Mouse (Mus musculus): ENCODE results near the gene Snca. TPM values are rescaled to one million over a fixed set of nuclear protein-coding genes. Genes with fewer than 3 reads are reported as not detected.

The Snca gene
- total and polyA plus RNA-seq, 3 experiments = not detected

GRCm38 (mm10) chr6:60765696-60766095, 64.0 kb downstream of the Snca start:
- H3K27me3 ChIP-seq (replicated peaks) = no peaks in the 10 kb centered on the region
- H3K27ac ChIP-seq (ENCODE audit: insufficient read depth, low read depth) = no peak overlapping the region
- in situ Hi-C loops (cut with MboI; ENCODE audit: low pct_ligation_motif_present, low pct_unique_long_range_greater_than_20kb, low sequenced_read_pairs) = no loop called here
- no peak overlapping the region for H3K4me2 ChIP-seq (ENCODE audit: insufficient read depth, low read depth, poor library complexity, severe bottlenecking)
- no peaks in the 10 kb centered on the region for H3K36me3 ChIP-seq (replicated peaks in 1 of 2; ENCODE audit: control insufficient read depth in 1 of 2, insufficient read depth in 1 of 2, low read length in 1 of 2)
- H3K9ac ChIP-seq (ENCODE audit: insufficient read depth, low read depth) = no peak overlapping the region
- TF ChIP-seq ETS1 (conservative IDR thresholded peaks at IDR 0.05; ENCODE audit: low read depth, low read length) (no peak), KAT2A (IDR thresholded peaks at IDR 0.05; ENCODE audit: insufficient replicate concordance, low read length) (no peak), E2F4 (IDR thresholded peaks at IDR 0.05; ENCODE audit: insufficient replicate concordance, low read depth, low read length) (no peak), BHLHE40 (IDR thresholded peaks at IDR 0.05; ENCODE audit: low read depth, low read length) (no peak), RAD21 (IDR thresholded peaks at IDR 0.05; ENCODE audit: low read depth, low read length) (no peak), JUN (IDR thresholded peaks at IDR 0.05; ENCODE audit: insufficient read depth, low read depth, low read length) (no peak), MAX (IDR thresholded peaks at IDR 0.05; ENCODE audit: low read length) (no peak), CTCF (conservative IDR thresholded peaks at IDR 0.05 in 1 of 2, IDR thresholded peaks at IDR 0.05 in 1 of 2; ENCODE audit: low read depth in 2 of 2, low read length in 2 of 2) (no peak)
- H3K4me3 ChIP-seq (replicated peaks in 1 of 3; ENCODE audit: low read depth in 2 of 3, low read length in 2 of 3, poor library complexity in 1 of 3) = no peak overlapping the region
- peaks cover 26% of the 10 kb centered on the region for H3K9me3 ChIP-seq (replicated peaks; ENCODE audit: low read length)
- H3K79me2 ChIP-seq (replicated peaks; ENCODE audit: control insufficient read depth, extremely low read depth, insufficient read depth, poor library complexity, severe bottlenecking) = no peaks in the 10 kb centered on the region
- dilution Hi-C loops (cut with MboI; ENCODE audit: extremely low pct_ligation_motif_present, extremely low pct_unique_long_range_greater_than_20kb, low sequenced_read_pairs) = no loop called here
- no peaks in the 10 kb centered on the region for H3K4me1 ChIP-seq (ENCODE audit: control insufficient read depth in 1 of 2, insufficient read depth in 2 of 2)
- no peak for DNase-seq (ENCODE audit: extremely low read depth)

- Histone ChIP-seq H3K4me1 (ENCODE audit: control insufficient read depth in 1 of 2, insufficient read depth in 2 of 2) (no peaks in the 10 kb centered on the region), H3K9ac (ENCODE audit: insufficient read depth, low read depth) (no peak overlapping the region), H3K9me3 (replicated peaks; ENCODE audit: low read length) (peaks cover 28% of the 10 kb centered on the region), H3K4me2 (ENCODE audit: insufficient read depth, low read depth, poor library complexity, severe bottlenecking) (no peak overlapping the region), H3K27ac (ENCODE audit: insufficient read depth, low read depth) (no peak overlapping the region), H3K27me3 (replicated peaks) (no peaks in the 10 kb centered on the region), H3K4me3 (replicated peaks in 1 of 3; ENCODE audit: low read depth in 2 of 3, low read length in 2 of 3, poor library complexity in 1 of 3) (no peak overlapping the region), H3K79me2 (replicated peaks; ENCODE audit: control insufficient read depth, extremely low read depth, insufficient read depth, poor library complexity, severe bottlenecking) (no peaks in the 10 kb centered on the region), H3K36me3 (replicated peaks in 1 of 2; ENCODE audit: control insufficient read depth in 1 of 2, insufficient read depth in 1 of 2, low read length in 1 of 2) (no peaks in the 10 kb centered on the region)
- no peak for TF ChIP-seq USF2 (conservative IDR thresholded peaks at IDR 0.05; ENCODE audit: low read depth, low read length)
- TF ChIP-seq MAX (IDR thresholded peaks at IDR 0.05; ENCODE audit: low read length) = no peak
- TF ChIP-seq ETS1 (conservative IDR thresholded peaks at IDR 0.05; ENCODE audit: low read depth, low read length) = no peak
- TF ChIP-seq SIN3A (IDR thresholded peaks at IDR 0.05; ENCODE audit: low read length) = no peak
- no peak for TF ChIP-seq ELF1 (IDR thresholded peaks at IDR 0.05; ENCODE audit: low read depth, low read length)
- TF ChIP-seq RAD21 (IDR thresholded peaks at IDR 0.05; ENCODE audit: low read depth, low read length) = no peak
- TF ChIP-seq POLR2A (IDR thresholded peaks at IDR 0.05; ENCODE audit: low read depth, low read length) = no peak
- TF ChIP-seq CHD2 (IDR thresholded peaks at IDR 0.05; ENCODE audit: low read length) = no peak
- TF ChIP-seq ZC3H11A (IDR thresholded peaks at IDR 0.05; ENCODE audit: low read depth, low read length) = no peak
- TF ChIP-seq JUND (conservative IDR thresholded peaks at IDR 0.05; ENCODE audit: low read depth, low read length) = no peak
- TF ChIP-seq ZKSCAN1 (IDR thresholded peaks at IDR 0.05; ENCODE audit: borderline replicate concordance, low read depth, low read length) = no peak
- dilution Hi-C loops (cut with MboI; ENCODE audit: extremely low pct_ligation_motif_present, extremely low pct_unique_long_range_greater_than_20kb, low sequenced_read_pairs) = no loop called here
- DNase-seq (ENCODE audit: extremely low read depth) = no peak
- in situ Hi-C loops (cut with MboI; ENCODE audit: low pct_ligation_motif_present, low pct_unique_long_range_greater_than_20kb, low sequenced_read_pairs) = no loop called here
Observed at GRCm38 (mm10) chr6:60762864-60763263, 66.8 kb downstream of the Snca start.

All from CH12.LX (cell line).